Mouse (Mus musculus) megakaryocyte, embryonic 14.5 days (primary cell): ENCODE results near the gene Pdk1. TPM values are rescaled to one million over a fixed set of nuclear protein-coding genes. Genes with fewer than 3 reads are reported as not detected.

Experiments used
- H3K27me3 ChIP-seq: replicated peaks from 2 replicates; pipeline ENCODE3; 2012; ENCODE audit warnings: inconsistent platforms
- H3K36me3 ChIP-seq: replicated peaks from 2 replicates; pipeline ENCODE3; 2012; ENCODE audit warnings: low read length, inconsistent platforms, mixed read lengths
- H3K4me1 ChIP-seq: 2 replicates; pipeline ENCODE4 v1.6.1; 2012; ENCODE audit warnings: inconsistent platforms
- H3K4me3 ChIP-seq: replicated peaks from 2 replicates; pipeline ENCODE3; 2012; ENCODE audit warnings: moderate library complexity, mild to moderate bottlenecking, inconsistent platforms
- H3K9me3 ChIP-seq: 2 replicates; pipeline ENCODE4 v1.6.1; 2012; ENCODE audit warnings: inconsistent platforms
- FLI1 ChIP-seq: IDR thresholded peaks from 2 replicates; pipeline ENCODE4 v1.6.1; 2012; ENCODE audit warnings: low read length, inconsistent platforms, mixed read lengths
- GATA1 ChIP-seq: IDR thresholded peaks from 3 replicates; pipeline ENCODE4 v1.6.1; 2012; ENCODE audit warnings: mixed read lengths, low read length, inconsistent platforms, borderline replicate concordance
- polyA plus RNA-seq: library from polyadenylated mRNA; stranded (reverse); fragments of >175 nt; gene quantifications from 2 replicates; pipeline ENCODE4 v1.2.3, GENCODE M21; 2012; ENCODE audit warnings: low replicate concordance; ENCODE audit not compliant: insufficient read depth

Pdk1 gene
- polyA plus RNA-seq, 1 experiment, result 16.5 TPM

GRCm38 (mm10) chr2:71936711-71937110, 63.7 kb downstream of the Pdk1 start:
- peaks cover 1% of the 10 kb centered on the region for H3K27me3 ChIP-seq

GRCm38 (mm10) chr2:71937649-71938308, 64.8 kb downstream of the Pdk1 start:
- Histone ChIP-seq H3K27me3 (peaks cover 2% of the 10 kb centered on the region), H3K4me3 (no peak overlapping the region), H3K4me1 (no peaks in the 10 kb centered on the region), H3K36me3 (no peaks in the 10 kb centered on the region), H3K9me3 (no peaks in the 10 kb centered on the region)
- no peak for TF ChIP-seq FLI1
- no peak for TF ChIP-seq GATA1

More at GRCm38 (mm10) chr2:71936711-71937110, 63.7 kb downstream of the Pdk1 start:
- Histone ChIP-seq H3K4me1 (no peaks in the 10 kb centered on the region), H3K4me3 (no peak overlapping the region), H3K9me3 (no peaks in the 10 kb centered on the region), H3K36me3 (no peaks in the 10 kb centered on the region)
- TF ChIP-seq FLI1, result no peak
- TF ChIP-seq GATA1, result no peak

DNA sequence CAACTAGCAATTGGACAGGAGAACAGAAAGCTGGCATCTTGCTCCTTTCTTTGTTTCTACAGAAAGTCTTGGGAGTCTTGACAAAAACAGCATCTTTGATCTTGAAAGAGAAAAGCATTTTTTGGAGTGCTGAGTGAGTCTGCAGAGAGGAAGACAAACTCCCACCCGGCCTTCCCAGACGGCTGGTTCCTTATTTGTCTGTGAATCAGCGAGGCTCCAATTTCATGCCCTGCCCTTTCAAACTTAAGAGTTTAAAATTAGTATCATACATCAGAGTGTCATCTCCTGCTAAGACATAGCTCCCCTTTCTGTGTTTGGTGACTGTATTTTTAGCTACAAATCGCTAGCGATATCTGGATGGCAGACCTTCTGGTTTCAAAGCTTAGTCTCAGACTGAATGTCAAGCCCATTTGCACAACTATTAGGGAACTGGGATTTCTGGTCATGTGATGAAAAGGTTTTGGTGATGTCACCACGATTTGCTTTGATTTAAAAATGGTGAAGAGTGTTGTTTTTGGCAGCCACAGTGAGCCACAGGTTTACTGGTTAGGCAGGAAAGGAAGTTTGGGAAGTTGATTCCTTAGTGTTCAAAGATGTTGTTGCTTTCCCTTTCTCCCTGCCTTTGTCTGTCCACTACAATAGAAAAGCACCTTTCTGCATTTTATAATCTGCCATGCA, 65.8 kb downstream of the Pdk1 start:
- H3K27me3 ChIP-seq, result peaks cover 2% of the 10 kb centered on the region
- H3K9me3 ChIP-seq, result no peaks in the 10 kb centered on the region
- no peaks in the 10 kb centered on the region for H3K4me1 ChIP-seq
- no peak overlapping the region for H3K4me3 ChIP-seq
- TF ChIP-seq FLI1, result no peak
- no peaks in the 10 kb centered on the region for H3K36me3 ChIP-seq

GRCm38 (mm10) chr2:71941005-71941720, 68.1 kb downstream of the Pdk1 start:
- no peaks in the 10 kb centered on the region for H3K36me3 ChIP-seq
- H3K4me3 ChIP-seq, result no peak overlapping the region
- no peak for TF ChIP-seq FLI1
- TF ChIP-seq GATA1, result no peak
- no peaks in the 10 kb centered on the region for H3K9me3 ChIP-seq
- H3K27me3 ChIP-seq, result peaks cover 2% of the 10 kb centered on the region
- no peaks in the 10 kb centered on the region for H3K4me1 ChIP-seq

GRCm38 (mm10) chr2:71941721-71942087, 68.7 kb downstream of the Pdk1 start:
- Histone ChIP-seq H3K27me3 (peaks cover 2% of the 10 kb centered on the region), H3K4me1 (no peaks in the 10 kb centered on the region), H3K4me3 (no peak overlapping the region), H3K36me3 (no peaks in the 10 kb centered on the region), H3K9me3 (no peaks in the 10 kb centered on the region)
- TF ChIP-seq GATA1, result no peak
- no peak for TF ChIP-seq FLI1

DNA sequence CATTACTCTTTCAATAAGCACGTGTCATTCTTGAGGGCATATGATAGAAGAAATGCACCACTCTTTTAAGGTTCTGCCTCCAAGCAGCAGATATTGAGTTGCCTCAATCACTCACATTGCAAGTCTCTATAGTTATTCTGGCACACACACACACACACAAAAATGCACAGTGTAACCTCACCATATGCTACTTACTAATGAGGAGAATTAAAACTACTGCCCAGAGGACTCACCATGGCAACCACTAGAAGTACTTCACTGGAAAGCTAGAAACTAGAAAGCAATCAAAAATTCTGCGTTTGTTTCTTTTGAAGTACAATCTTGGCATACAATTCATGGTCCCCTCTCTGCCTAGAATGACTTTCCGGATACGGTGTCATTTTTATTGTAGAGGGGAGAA, 78.2 kb downstream of the Pdk1 start:
- TF ChIP-seq FLI1 (no peak), GATA1 (no peak)
- H3K27me3 ChIP-seq, result peaks cover 2% of the 10 kb centered on the region

More for the DNA sequence above, 78.2 kb downstream of the Pdk1 start:
- Histone ChIP-seq H3K4me3 (no peak overlapping the region), H3K4me1 (peaks cover 5% of the 10 kb centered on the region), H3K36me3 (no peaks in the 10 kb centered on the region), H3K9me3 (no peaks in the 10 kb centered on the region)

Other genes with a start within 250 kb of the Pdk1 start
- gene Itga6, start 127.6 kb upstream of the Pdk1 start, polyA plus RNA-seq, result 75.0 and 110 TPM in 2 replicates
- gene Rapgef4, start 108.0 kb downstream of the Pdk1 start, polyA plus RNA-seq, result not detected in 2 replicates